Mouse (Mus musculus) G1E (cell line): ENCODE measurements around the gene Bcdin3d. TPM values are rescaled to one million over a fixed set of nuclear protein-coding genes. Genes with fewer than 3 reads are reported as not detected.
"Not testable (repeated sequence)": the region's sequence is repeated elsewhere in the genome, so short reads cannot be mapped to it uniquely, and the experiment has no call there.

ENCODE experiments used
- ATAC-seq: 2 replicates; pipeline ENCODE4 v1.8.0; 2016; ENCODE audit warnings: mild to moderate bottlenecking; ENCODE audit not compliant: insufficient number of reproducible peaks, poor library complexity, low FRiP score, severe bottlenecking; ENCODE audit errors: extremely low read depth
- DNase-seq: peaks from one replicate; pipeline ENCODE4 v3.0.0; 2012; ENCODE audit warnings: low spot score
- H3K27me3 ChIP-seq: 2 replicates; pipeline ENCODE4 v1.6.1; 2012; ENCODE audit warnings: mild to moderate bottlenecking, low read length, inconsistent platforms; ENCODE audit not compliant: insufficient read depth
- H3K36me3 ChIP-seq: replicated peaks from 2 replicates; pipeline ENCODE3; 2012; ENCODE audit warnings: mild to moderate bottlenecking, inconsistent platforms
- H3K4me1 ChIP-seq: 2 replicates; pipeline ENCODE4 v1.6.1; 2012; ENCODE audit warnings: low read depth, low read length, inconsistent platforms, mixed read lengths; ENCODE audit not compliant: insufficient read depth
- H3K4me3 ChIP-seq: 2 replicates; pipeline ENCODE4 v1.5.1; 2012; ENCODE audit warnings: low read depth, mild to moderate bottlenecking, inconsistent platforms, low read length, moderate library complexity, mixed read lengths
- H3K9me3 ChIP-seq: replicated peaks from 2 replicates; pipeline ENCODE4 v1.6.1; 2012; ENCODE audit warnings: inconsistent platforms
- CTCF ChIP-seq: IDR thresholded peaks from 2 replicates; pipeline ENCODE4 v1.5.1; 2012; ENCODE audit warnings: low read depth, low read length, inconsistent platforms, mixed read lengths
- GATA1 ChIP-seq: IDR thresholded peaks from 2 replicates; pipeline ENCODE4 v1.6.1; 2012; ENCODE audit warnings: borderline replicate concordance, low read length, inconsistent platforms, mixed read lengths
- GATA2 ChIP-seq: IDR thresholded peaks from 2 replicates; pipeline ENCODE4 v1.6.1; 2012; ENCODE audit warnings: low read depth, low read length, inconsistent platforms, borderline replicate concordance
- POLR2AphosphoS5 ChIP-seq: IDR thresholded peaks from 2 replicates; pipeline ENCODE4 v1.6.1; 2012; ENCODE audit warnings: low read depth, low read length, inconsistent platforms; ENCODE audit not compliant: insufficient replicate concordance
- TAL1 ChIP-seq: conservative IDR thresholded peaks from 2 replicates; pipeline ENCODE4 v1.6.1; 2012; ENCODE audit warnings: low read depth, low read length, inconsistent platforms, mixed read lengths
- polyA plus RNA-seq: library from polyadenylated mRNA; stranded (reverse); fragments of >175 nt; gene quantifications from 2 replicates; pipeline ENCODE4 v1.2.3, GENCODE M21; 2012
- total RNA-seq, 2 experiments: library from RNA; stranded (forward) in 1 of 2; stranded (reverse) in 1 of 2; fragments of 200-1000 nt in 1 of 2; fragments of >200 nt in 1 of 2; fragmentation: Nextera tagmentation in 1 of 2; gene quantifications; 2 replicates each; pipeline ENCODE4 v1.2.3; 2014 to 2017

The Bcdin3d gene
- total and polyA plus RNA-seq, 3 experiments = 8.6 to 13.2 (median 10.0) TPM

DNA sequence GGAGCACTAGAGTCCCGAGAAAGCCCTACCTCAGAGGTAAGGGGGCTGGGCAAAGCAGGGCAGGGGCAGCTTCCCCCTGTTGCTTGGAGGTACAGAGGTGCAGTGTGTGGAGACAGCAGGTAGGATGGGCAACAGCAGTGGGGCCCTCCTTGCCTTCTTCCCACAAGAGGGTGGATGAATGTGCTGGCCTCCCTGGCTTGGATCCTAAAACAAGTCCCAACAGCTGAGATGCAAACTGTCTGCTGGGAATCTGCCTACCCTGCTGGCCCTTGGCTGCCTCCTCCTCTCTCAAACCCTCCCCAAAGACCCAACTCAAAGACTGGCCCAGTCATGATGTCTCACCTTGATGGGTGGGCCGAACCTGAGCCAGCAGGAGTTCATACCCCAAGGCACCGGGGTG, 19.1 kb downstream of the Bcdin3d start:
- no peaks in the 10 kb centered on the region for H3K9me3 ChIP-seq
- peaks cover 20% of the 10 kb centered on the region for H3K27me3 ChIP-seq
- H3K4me3 ChIP-seq = no peak overlapping the region
- H3K36me3 ChIP-seq = peaks cover 15% of the 10 kb centered on the region
- DNase-seq (no peak), ATAC-seq (no peak)
- no peak for TF ChIP-seq TAL1
- no peak for TF ChIP-seq POLR2AphosphoS5
- TF ChIP-seq GATA1 = no peak
- no peak for TF ChIP-seq CTCF
- no peak for TF ChIP-seq GATA2
- H3K4me1 ChIP-seq = peaks cover 31% of the 10 kb centered on the region

DNA sequence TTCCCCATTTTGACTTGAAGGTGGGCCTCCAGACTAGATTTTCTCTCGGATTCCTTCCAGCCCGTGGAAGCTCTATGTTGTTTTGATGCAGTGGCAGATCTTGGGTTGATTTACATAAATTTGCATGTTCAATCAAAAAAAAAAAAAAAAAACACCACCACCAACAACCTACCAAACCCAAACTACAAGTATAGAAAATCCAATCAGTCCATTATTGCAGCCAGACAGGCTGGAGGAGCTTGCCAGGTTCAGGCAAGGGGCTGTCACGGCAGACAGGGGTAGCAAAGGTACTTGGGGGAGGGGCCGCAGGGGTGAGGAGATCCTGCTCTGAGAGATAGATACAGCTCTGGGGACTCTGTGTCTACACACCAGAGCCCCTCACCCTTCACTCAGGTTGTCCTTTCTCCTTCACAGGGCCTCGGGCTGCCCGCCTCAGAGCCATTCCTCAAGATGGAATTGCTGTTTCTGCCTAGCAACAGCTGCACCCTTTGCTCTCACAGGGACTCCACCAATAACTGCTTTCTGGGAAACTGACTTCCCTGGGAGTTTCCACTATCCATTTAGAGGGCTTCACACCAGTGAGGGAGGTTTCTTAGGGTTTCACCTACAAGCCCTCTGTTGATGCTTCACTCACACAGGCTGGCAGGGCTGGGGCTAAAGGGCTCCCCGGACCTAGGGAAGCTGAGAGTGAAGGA, 19.8 kb downstream of the Bcdin3d start:
- peaks cover 20% of the 10 kb centered on the region for H3K27me3 ChIP-seq
- H3K36me3 ChIP-seq = peaks cover 15% of the 10 kb centered on the region
- no peak overlapping the region for H3K4me3 ChIP-seq
- DNase-seq (no peak), ATAC-seq (no peak)
- no peaks in the 10 kb centered on the region for H3K9me3 ChIP-seq
- TF ChIP-seq GATA1 = no peak
- no peak for TF ChIP-seq POLR2AphosphoS5
- TF ChIP-seq TAL1 = no peak
- no peak for TF ChIP-seq CTCF
- peaks cover 34% of the 10 kb centered on the region for H3K4me1 ChIP-seq

DNA sequence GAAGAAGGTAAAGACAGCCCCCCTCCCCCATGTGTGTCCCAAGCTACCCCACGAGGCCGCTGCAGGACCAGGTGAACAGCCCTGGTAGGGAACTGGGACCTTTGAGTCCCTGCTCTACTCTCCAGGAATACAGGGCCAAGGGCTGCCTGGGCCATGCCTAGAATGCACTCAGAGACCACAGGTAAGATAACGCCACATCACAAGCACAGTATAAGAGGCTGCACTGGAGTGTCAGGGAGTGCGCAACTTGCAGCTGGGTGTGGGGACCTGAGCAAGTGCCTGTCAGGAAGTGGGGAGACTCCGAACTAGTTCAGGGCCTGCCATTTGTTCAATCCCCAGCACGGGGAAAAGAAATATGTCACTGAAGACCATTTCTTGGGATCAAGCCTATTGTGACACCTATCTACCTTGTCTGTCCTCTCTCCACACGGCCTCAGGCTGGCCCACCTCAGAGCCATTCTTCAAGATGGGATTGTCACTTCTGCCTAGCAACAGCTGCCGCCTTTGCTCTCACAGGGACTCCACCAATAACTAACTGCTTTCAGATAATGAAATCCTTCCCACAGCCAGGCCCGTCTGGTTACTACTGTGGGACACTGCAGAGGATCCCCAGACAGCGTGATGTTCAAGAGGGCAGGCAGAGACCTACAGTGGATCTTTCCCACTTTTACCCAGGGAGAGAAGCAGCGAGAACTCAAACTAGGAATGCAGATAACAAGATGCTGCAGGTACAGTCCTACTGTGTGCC, 21.2 kb downstream of the Bcdin3d start:
- DNase-seq = no peak
- no peak for ATAC-seq
- Histone ChIP-seq H3K9me3 (no peaks in the 10 kb centered on the region), H3K36me3 (peaks cover 18% of the 10 kb centered on the region), H3K27me3 (peaks cover 20% of the 10 kb centered on the region), H3K4me1 (peaks cover 32% of the 10 kb centered on the region), H3K4me3 (no peak overlapping the region)
- TF ChIP-seq POLR2AphosphoS5 (no peak), GATA2 (no peak), TAL1 (no peak), GATA1 (no peak), CTCF (no peak)

DNA sequence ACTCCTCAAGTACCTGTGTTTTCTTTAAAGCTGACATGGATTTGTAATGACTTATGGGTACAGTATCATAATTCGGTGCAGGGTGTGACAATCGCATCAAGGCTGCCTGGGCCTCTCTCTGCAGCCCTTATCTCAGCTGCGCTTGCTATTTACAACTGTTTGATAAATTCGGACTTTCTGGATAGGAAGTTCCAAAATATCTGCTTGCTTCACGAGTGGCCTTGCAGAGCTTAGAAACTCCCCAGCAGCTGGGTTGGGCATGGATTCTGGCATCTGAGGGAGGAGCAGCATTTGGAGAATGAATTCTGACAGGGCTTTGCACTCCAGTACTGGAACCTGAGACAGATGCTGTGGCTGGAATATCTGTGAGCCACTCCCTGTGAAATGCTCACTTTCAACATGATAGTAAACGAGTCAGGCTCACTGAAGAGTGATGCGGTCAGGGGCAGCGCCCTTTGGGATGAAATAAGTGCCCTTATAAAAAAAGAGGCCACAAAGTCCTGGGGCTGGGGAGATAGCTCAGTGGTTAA, 24.7 kb downstream of the Bcdin3d start:
- Histone ChIP-seq H3K27me3 (peaks cover 6% of the 10 kb centered on the region; the same call in 1 of the 2 replicates), H3K36me3 (peaks cover 11% of the 10 kb centered on the region), H3K4me1 (peaks cover 6% of the 10 kb centered on the region; the same call in 1 of the 2 replicates), H3K4me3 (no peak overlapping the region), H3K9me3 (no peaks in the 10 kb centered on the region)
- no peak; the same call in 1 of the 2 replicates for ATAC-seq
- TF ChIP-seq TAL1 = no peak
- TF ChIP-seq POLR2AphosphoS5 = no peak
- TF ChIP-seq GATA2 = no peak
- TF ChIP-seq CTCF = no peak
- TF ChIP-seq GATA1 = no peak
- no peak for DNase-seq

DNA sequence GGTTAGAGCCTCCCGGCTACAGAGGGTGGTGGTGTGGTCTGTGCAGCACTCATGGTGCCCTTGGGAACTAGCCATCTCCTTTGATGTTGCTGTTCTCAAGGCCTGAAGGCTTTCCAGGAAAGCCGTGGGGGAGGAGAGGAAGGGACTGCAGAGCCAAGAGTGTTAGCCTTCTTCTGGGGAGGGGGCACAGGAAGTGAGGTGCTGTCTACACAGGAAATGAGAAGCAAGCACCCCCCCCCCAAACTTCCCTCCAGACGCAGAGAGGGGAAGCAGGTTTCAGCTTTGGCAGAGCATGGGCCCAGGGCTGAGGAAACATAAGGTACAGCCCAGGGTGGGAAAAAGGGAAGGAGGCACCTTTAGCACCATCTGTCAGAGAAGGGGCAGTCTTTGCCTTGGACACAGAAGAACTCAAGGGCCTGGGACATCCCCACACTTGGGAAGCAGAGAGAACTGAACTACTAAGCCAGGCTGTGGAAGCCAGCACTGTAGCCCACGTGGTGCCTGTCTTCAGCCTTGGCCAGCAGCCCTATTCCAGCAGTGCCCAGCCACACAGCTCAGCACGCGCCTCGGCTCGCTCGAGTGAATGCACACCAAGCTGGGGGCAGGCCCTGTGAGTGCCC, 25.3 kb downstream of the Bcdin3d start:
- no peak for ATAC-seq
- no peak for DNase-seq

DNA sequence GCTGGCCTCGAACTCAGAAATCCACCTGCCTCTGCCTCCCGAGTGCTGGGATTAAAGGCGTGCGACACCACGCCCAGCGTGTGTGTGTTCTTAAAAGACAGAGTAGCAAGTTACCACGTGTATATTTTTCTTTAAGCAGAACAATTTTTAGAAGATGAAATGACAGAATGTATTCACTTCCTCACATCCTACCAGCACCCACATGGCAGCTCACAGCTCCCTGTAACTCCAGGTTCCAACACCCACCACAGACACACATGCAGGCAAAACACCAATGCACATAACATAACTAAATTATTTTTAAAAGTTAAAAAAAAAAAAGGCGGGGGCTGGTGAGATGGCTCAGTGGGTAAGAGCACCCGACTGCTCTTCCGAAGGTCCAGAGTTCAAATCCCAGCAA, 28.4 kb downstream of the Bcdin3d start:
- H3K4me1 ChIP-seq, DNase-seq, H3K36me3 ChIP-seq, H3K27me3 ChIP-seq, H3K9me3 ChIP-seq, ATAC-seq, H3K4me3 ChIP-seq: not testable (repeated sequence)

More for the DNA sequence above, 25.3 kb downstream of the Bcdin3d start:
- H3K4me3 ChIP-seq = no peak overlapping the region
- H3K9me3 ChIP-seq = no peaks in the 10 kb centered on the region
- H3K4me1 ChIP-seq = peaks cover 6% of the 10 kb centered on the region; the same call in 1 of the 2 replicates
- H3K36me3 ChIP-seq = peaks cover 9% of the 10 kb centered on the region
- peaks cover 6% of the 10 kb centered on the region; the same call in 1 of the 2 replicates for H3K27me3 ChIP-seq
- TF ChIP-seq TAL1 (no peak), GATA2 (no peak), POLR2AphosphoS5 (no peak), CTCF (no peak), GATA1 (no peak)
